Mouse (Mus musculus): ENCODE measurements at regions not wholly inside any gene's neighbourhood (a gene's known extent, or its start where the extent isn't known, plus 50 kb on each side); places are given as distances from the start of the nearest gene placed in this dataset.

GRCm38 (mm10) chr3:52801446-52801845 lies 215.6 kb downstream of the Cog6 start:
- no peak for DNase-seq (ENCODE audit: low spot score)

DNA sequence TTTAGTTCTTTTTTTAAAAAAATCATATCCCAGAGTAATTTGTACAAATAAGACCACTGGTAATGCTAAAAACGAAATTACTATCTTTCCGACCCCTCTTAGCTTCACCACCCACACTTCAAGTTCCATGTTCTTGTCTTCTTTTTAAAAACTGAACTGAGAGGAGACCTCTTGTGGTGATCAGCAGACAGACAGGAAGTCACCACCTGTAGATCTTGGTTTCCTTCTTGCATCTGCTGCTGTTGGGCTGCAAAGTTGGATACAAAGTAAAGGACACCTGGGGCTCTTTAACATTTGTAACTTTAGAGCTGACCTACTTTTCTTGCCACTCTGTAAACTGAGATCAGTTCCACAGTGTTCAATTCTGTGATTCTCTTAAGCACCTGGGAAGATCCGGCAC lies 216.4 kb downstream of the Cog6 start:
- no peak for DNase-seq (ENCODE audit: low spot score)

DNA sequence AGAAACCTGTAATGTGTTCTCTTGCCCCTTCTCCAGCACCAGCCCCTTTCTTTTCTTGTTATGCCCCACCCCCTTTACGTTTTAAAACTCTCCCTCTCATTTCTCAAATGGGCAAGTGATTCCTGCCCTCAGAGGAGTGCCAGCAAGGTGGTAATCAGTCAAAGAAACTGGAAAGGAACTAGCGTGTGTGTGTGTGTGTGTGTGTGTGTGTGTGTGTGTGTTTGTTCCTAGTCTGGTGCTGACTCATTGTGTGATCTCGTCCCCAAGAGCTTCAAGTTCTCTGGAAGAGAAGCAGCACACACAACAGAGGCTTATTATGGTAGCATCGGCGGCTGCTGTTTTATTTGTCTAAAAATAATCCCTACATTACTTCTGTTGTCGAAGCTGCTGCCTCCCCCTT lies 219.2 kb downstream of the Cog6 start:
- DNase-seq (ENCODE audit: low spot score), result peak; percentile 2

DNA sequence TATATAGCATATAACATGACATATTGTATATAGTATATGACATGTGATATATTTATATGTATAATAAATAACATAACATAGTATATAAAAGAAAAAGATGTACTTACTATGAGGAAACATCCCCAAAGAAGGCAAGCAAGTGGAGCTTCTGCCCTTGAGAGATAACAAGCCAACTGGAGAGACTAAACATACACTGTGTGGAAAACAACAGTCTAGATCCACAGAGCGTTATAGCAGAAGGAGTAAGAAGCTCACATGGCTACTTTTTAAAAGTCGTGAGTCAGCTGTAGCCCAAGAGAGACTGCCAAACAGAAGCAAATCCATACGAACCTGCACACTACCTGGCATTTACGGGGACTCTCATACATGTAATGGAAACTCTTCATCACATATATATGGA lies 219.9 kb downstream of the Cog6 start:
- DNase-seq (ENCODE audit: low spot score), result no peak

DNA sequence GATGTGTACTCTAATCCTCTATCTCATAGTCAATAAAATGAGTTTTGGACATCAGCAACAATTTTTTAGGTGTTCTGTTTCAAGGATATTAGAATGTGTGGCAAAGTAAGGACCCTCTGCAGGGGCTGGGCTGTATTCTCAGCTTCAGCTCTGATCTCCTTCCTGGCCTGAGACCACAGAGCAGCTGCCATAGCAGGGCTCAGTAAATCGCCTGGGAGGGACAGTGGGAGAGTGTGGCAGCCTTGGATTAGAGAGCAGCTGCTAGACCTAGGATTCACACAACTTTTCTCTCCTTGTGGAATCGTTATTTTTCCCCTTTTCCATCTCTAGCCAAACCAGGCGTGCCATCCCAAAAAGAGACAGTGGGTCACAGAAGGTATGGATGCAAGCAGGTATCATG lies 222.8 kb downstream of the Cog6 start:
- DNase-seq (ENCODE audit: low spot score), result no peak

GRCm38 (mm10) chr3:52792801-52793200 lies 224.2 kb downstream of the Cog6 start:
- no peak for DNase-seq (ENCODE audit: low spot score)

DNA sequence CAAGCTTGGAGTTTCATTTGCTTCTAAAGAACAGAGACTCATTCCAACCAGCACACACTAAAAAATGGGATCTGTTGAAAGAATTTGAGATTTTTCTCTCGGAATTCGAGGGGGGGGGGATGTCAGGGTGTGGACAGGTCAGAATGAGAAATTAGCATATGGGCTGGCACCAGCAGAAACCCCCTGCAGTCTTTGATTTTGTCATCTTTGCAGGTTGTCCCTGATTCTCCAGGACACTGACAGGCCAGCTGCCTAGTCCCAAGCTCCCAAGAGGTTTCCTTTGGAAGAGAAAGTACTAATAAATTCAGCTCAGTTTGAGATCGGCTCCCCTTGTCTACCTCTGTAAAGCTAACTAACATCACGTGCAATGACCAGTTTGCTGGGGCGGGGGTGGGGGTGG lies 224.9 kb downstream of the Cog6 start:
- DNase-seq (ENCODE audit: low spot score), result no peak

- no peak for DNase-seq (ENCODE audit: low spot score)
These were observed 226.1 kb downstream of the Cog6 start for GRCm38 (mm10) chr3:52790942-52791341.

- DNase-seq (ENCODE audit: low spot score), result no peak
These were observed 228.9 kb downstream of the Cog6 start for GRCm38 (mm10) chr3:52787964-52788760.

DNA sequence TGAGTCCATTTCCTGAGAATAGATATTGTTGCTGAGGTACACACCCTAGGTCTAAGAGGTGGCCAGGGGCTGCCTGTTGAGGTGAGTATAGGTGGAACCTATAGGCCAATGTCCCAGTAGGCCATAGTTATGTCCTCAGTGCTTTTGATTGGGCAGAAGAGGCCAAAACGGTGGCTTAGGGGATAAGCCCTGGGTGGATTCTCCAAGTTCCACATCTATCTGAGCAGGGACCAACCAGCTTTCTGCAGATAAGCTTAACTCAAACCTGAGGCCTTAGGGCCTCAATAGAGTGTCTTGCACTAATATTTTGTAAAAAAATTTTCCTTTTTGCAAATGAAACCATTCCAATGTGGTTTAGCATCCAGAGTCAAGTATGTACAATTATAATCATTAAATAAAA lies 231.4 kb downstream of the Cog6 start:
- DNase-seq (ENCODE audit: low spot score), result no peak

DNA sequence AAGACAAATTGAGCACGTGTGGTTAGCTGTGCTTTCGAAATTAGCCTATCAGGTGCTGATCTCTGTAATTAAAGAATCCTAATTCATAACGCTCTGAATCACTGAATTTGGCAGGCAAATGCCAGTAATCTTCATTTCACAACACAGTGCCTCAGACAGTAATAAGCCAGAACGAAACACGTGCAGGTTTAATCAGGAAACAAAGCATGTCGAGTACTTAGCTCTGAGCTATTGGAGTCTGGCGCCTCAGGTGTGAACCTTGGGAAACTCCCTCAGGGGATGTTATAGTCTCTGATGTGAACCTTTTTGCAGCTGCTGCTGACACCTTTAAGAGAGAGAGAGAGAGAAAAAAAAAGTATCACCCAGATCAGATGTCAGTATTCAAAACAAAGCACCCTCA lies 232.6 kb downstream of the Cog6 start:
- DNase-seq (ENCODE audit: low spot score), result no peak

DNA sequence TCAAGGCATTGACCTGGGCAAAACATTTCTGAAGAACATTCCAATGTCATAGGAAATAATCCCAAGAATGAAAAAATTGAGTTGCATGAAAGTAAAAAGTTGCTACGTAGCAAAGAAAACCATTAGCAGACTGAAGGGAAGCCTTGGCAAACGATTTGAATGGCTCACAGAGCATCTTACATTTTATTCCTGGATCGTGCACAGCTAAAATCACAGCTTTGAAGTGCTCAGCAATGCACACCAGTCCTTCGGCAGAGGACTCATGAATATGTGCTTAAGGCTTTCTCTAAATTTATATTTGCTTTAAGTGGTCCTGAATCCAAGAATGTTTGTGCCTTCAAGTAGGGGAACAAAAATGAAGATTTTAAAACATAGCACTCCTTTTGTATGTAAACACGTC lies 234.5 kb downstream of the Cog6 start:
- DNase-seq (ENCODE audit: low spot score), result no peak

DNA sequence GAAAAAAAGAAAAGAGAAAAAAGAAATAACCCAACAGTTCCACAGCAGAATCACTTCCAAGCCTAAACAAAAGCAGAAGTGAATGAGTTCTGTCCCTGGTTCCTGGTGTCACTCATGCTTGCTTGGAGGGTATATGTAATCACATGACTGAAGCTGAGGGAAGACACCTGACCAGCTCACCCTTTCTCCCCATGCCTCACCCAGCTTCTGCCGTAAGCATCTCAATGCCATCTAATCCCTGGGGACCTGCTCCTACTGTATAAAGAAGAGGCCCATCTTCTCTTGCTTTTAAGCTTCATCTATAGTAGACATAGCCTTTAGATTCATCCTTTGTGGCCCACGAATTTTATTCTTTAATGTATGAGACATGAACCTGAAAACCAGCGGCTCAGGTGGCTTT lies 235.5 kb downstream of the Cog6 start:
- DNase-seq (ENCODE audit: low spot score), result no peak

DNA sequence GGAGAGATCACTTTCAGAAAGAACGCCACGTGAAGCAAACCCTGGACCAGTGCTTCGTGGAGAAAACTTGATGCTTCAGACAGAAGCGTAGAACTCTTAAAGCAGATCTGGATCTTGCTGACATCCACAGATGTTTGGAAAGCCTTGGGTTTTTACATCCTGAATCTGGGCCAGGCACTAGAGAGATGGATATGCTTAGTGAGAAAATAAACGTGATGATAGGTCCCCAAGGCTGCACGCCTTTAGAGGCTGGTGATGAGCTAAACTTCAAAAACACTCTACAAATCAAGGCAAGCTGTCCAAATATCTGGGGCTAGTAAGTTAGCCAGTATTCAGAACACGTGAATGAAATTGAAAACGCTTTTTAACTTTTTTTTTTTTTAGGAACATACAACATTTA lies 236.7 kb downstream of the Cog6 start:
- DNase-seq (ENCODE audit: low spot score), result no peak

- DNase-seq (ENCODE audit: low spot score), result no peak
These were observed 241.2 kb downstream of the Cog6 start for GRCm38 (mm10) chr3:52775875-52776274.

- DNase-seq (ENCODE audit: low spot score), result no peak
These were observed 241.9 kb downstream of the Cog6 start for GRCm38 (mm10) chr3:52775156-52775555.

- no peak for DNase-seq (ENCODE audit: low spot score)
These were observed 242.3 kb downstream of the Cog6 start for GRCm38 (mm10) chr3:52774734-52775133.

- no peak for DNase-seq (ENCODE audit: low spot score)
These were observed 249.8 kb downstream of the Cog6 start for GRCm38 (mm10) chr3:52767276-52767675.

- no peak for DNase-seq (ENCODE audit: low spot score)
These were observed 250.2 kb downstream of the Cog6 start for GRCm38 (mm10) chr3:52766841-52767240.

GRCm38 (mm10) chr3:52764166-52764565 lies 252.9 kb downstream of the Cog6 start:
- no peak for DNase-seq (ENCODE audit: low spot score)

GRCm38 (mm10) chr3:52763660-52764059 lies 253.4 kb downstream of the Cog6 start:
- no peak for DNase-seq (ENCODE audit: low spot score)

GRCm38 (mm10) chr3:52762549-52762948 lies 254.5 kb downstream of the Cog6 start:
- DNase-seq (ENCODE audit: low spot score), result no peak

GRCm38 (mm10) chr3:52759846-52760245 lies 257.2 kb downstream of the Cog6 start:
- DNase-seq (ENCODE audit: low spot score), result no peak

DNA sequence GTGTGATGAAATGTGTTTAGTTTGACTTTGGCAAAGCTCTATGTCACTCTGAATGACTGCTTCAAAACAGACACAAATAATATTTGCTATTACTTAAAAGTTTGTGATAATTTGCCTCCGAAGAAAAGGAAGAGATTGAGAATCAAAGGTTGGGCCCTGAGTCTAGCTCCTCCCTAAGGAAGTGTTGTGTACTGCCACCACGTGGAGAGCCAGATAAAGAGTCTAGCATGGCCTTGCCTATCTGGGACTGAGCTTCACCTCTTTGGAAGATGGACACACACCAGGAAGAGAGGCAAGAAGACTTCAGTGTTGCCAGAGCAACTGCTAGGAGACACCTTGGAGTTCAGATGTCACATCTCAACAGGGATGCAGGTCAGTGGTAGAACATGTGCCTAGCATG lies 258.5 kb downstream of the Cog6 start:
- DNase-seq (ENCODE audit: low spot score), result no peak
